Mouse (Mus musculus): ENCODE results near the gene Fhit. TPM values are rescaled to one million over a fixed set of nuclear protein-coding genes. Genes with fewer than 3 reads are reported as not detected.

The Fhit gene
- polyA plus RNA-seq, 1 experiment: 8.5 TPM

DNA sequence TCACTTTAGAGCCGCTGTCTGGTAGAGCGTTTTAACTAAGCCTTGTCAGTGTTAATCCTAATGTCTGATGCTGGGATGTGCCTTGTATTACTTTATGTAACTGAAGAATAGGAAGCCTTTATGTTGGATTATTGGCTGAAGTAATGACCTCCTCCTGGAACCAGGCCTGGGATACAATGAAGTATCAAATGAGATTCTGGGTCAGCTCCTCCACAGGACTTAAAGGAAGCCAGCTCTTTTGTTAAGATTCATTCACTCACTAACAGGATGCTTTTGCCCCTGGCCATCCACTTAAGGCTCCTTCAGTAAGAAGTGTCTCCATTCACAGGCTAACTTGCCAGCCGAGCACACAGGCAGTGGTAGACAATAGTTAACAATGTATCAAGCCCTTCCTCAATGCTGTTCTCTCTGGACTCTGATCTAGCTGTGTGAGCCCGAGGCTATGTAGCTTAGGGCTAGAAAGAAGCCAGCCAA is 1466.6 kb downstream of the Fhit start:
- no peak for DNase-seq (ENCODE audit: low read depth)

DNA sequence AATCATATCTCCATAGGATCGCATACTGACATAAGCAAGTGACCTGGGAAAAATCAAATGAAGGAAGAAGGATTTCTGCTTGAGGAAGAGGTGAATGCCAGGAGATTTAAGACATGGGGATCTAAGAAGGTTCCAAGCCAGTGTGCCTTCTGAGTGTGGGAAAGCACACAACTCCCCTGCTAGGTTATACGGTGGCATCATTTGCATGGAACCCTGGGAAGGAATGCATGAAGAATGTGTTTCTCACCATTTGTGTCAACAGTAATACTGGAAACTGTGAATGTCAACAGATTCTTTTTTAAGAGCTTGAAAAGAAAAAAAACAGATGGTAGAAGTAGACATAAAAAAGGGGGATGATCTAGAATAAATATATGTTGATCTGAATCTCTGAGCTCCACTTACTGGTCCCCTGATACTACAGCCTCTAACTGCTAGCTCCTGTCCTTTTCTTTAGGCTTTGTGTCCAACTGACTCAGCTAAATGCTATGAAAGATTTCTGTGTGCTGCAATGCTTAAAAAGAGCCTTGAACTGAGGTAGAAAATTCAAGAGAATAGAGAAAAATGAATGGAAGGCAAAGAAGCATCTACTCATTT is 1473.1 kb downstream of the Fhit start:
- DNase-seq (ENCODE audit: low read depth): no peak

DNA sequence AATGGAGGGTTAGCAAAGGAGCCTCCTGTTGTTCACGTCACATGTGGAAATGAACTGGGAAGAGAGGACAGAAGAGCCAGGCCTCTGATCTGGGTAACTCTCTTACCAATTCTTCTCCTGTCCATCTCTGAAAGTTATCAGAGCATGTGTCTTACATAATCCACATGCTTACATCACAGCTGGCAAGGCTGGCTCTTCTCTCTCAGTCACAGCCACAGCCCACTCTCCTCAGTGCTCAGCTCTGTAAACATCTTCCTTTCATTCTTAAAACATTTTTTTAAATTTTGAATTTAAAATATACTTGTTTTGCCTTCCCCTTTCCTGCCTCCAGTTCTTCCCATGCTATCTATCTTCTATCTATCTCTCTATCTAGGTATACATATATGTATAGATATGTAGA is 1477.5 kb downstream of the Fhit start:
- no peak for DNase-seq (ENCODE audit: low read depth)

- no peak for DNase-seq (ENCODE audit: low read depth)
Measured at GRCm38 (mm10) chr14:9672728-9673127, 1489.1 kb downstream of the Fhit start.

DNA sequence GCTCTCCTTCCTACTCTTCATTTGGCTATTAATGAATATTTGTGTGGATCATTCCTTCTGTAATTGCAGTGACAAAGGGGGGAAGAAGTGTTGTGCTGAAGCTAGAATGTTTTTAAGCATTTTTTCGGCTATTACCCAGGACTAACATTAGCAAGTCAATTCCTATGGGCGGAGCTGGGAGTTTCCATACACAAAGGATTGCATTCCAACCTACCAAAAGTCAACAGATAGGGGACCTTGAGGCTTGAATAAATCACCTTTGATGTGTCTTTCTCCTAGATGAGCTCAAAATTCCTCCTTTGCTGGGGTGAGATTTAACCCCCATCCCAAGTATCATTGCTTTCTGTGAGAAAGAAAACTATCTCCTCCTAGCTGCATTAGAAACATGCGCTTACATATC is 1490.1 kb downstream of the Fhit start:
- DNase-seq (ENCODE audit: low read depth): no peak

GRCm38 (mm10) chr14:9669766-9670165 is 1492.1 kb downstream of the Fhit start:
- DNase-seq (ENCODE audit: low read depth): no peak

- no peak for DNase-seq (ENCODE audit: low read depth)
Measured at GRCm38 (mm10) chr14:9658445-9658844, 1503.4 kb downstream of the Fhit start.

DNA sequence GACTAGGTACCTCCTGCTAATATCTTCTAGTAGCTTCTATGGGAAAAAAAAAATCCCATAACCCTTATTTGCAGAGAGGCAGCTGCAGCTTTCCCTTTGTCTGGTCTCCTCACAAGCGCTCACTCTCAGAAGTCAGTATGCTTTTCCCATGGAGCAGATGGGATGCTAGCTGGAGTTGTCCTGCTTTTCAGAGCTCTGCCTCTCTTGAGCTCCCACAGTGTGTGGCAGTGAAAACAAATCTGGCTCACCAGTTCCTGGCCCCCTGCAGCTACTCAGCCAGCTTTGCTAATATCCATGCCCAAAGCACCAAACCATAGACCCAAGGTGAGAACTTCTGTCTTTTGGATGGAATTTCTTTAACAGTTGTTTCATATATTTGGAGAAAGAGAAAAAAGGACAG is 1510.4 kb downstream of the Fhit start:
- no peak for DNase-seq (ENCODE audit: low read depth)

GRCm38 (mm10) chr14:9648416-9648815 is 1513.4 kb downstream of the Fhit start:
- DNase-seq (ENCODE audit: low read depth): no peak

- DNase-seq (ENCODE audit: low read depth): no peak
Measured at GRCm38 (mm10) chr14:9646233-9646632, 1515.6 kb downstream of the Fhit start.

GRCm38 (mm10) chr14:9644216-9645166 is 1517.3 kb downstream of the Fhit start:
- no peak for DNase-seq (ENCODE audit: low read depth)

GRCm38 (mm10) chr14:9643700-9644099 is 1518.1 kb downstream of the Fhit start:
- no peak for DNase-seq (ENCODE audit: low read depth)

GRCm38 (mm10) chr14:9642628-9643027 is 1519.2 kb downstream of the Fhit start:
- DNase-seq (ENCODE audit: low read depth): no peak

- DNase-seq (ENCODE audit: low read depth): no peak
Measured at GRCm38 (mm10) chr14:9642068-9642467, 1519.8 kb downstream of the Fhit start.

DNA sequence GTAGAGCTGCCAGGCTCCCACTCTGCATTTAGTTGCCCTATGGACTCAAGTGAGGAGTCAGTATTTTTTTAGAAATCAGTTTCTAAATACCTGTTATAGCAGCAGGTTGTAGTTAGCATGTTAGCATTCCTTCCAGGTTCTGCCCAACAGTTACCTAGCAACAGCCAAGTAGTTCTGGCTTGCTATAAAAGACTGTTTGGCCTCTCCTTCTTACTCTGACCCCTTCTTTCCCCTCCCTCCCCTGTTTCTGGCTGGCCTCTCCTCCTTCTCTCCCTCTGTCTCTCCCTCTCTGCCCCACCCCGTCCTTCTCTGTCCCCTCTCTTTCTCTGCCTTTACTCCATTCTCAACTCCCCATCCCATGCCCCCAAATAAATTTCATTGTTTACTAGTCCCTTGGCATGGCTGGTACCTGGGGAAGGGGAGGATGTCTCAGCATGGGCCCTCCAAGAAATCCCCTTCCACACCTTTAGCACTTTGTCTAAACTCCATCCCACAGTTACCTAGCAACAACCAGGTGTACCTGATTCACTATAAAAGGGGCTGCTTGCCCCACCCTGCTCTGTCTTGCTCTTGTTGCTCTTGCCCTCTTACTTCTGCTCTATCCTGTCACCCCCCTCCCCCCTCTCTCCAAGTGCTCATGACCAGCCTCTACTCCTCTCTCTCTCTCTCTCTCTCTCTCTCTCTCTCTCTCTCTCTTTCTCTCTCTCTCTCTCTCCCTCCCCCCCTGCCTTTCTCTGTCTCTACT is 1527.4 kb downstream of the Fhit start:
- no peak for DNase-seq (ENCODE audit: low read depth)

DNA sequence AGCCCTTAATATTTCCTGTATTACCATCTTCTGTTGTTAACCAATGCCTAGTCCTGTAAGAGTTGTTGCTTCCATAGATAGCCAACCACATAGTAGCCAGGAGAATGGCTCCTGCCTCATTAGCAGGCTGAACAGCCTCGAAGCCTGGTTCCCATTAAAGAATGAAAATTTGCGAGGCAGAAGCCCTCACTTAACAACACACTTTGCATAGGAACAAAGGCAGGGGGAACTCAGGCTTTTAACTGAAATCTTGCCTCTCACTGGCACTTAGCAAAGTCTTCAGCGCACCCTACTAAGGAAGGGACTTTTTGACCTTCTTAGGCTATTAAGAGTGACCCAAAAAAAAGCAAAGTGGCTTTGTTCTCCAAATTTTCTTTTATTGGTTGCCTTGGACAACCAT is 1529.3 kb downstream of the Fhit start:
- no peak for DNase-seq (ENCODE audit: low read depth)

DNA sequence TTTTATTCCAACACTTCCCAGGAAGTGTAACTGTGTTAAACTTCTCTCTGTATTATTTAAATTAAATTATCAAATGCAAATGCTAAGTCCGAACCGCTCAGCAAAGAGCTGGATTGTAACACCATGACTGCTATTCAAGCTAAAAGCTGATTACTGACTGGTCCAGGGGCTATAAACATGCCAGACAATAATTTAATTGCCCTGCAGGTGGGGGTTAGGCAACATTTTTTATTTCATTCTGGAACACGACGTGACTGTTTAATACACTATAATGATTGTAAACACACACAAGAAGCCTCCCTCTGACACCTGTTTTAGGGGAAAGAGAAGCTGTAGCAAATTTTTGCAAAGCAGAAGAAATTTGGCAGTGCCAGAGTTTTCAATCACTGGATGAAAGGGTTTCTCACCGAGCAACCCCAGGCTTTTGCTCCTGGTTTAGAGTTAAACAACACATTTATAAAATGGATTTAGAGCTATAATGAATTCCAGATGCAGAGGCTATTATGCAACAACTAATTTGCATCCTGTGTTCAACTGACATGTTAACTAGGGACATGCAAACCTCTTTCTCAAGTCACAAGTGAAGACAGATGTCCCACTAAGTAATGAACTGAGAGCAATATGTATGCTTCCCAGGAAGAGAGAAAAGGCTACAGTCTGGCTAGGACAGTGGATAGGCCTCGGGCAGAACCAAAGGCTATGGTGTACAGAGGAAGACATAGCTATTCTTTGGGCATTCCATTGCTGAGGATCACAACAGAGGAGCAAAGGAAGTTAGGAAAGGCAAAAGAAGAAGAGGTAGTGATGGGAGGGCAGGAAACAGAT is 1538.4 kb downstream of the Fhit start:
- no peak for DNase-seq (ENCODE audit: low read depth)

GRCm38 (mm10) chr14:9620902-9621540 is 1540.8 kb downstream of the Fhit start:
- DNase-seq (ENCODE audit: low read depth): no peak

- DNase-seq (ENCODE audit: low read depth): no peak
Measured at GRCm38 (mm10) chr14:9619840-9620239, 1542.0 kb downstream of the Fhit start.

GRCm38 (mm10) chr14:9613126-9613525 is 1548.7 kb downstream of the Fhit start:
- DNase-seq (ENCODE audit: low read depth): no peak

- no peak for DNase-seq (ENCODE audit: low read depth)
Measured at GRCm38 (mm10) chr14:9609120-9609519, 1552.7 kb downstream of the Fhit start.

All from gonadal fat pad, adult 2 months (tissue).